Mouse (Mus musculus) heart, embryonic 13.5 days (tissue): ENCODE results near the gene Ankrd31. TPM values are rescaled to one million over a fixed set of nuclear protein-coding genes. Genes with fewer than 3 reads are reported as not detected.

ENCODE experiments used
- ATAC-seq: fragments of 200-750 bp; cut with Nextera tagmentation; 2 replicates; pipeline ENCODE4 v1.8.0; 2017; ENCODE audit warnings: moderate TSS enrichment; ENCODE audit not compliant: insufficient number of reproducible peaks, low FRiP score, low TSS enrichment; ENCODE audit errors: extremely low read depth
- H3K27ac ChIP-seq: fragments of 300-500 bp; sonication (generic); replicated peaks from 2 replicates; pipeline ENCODE4 v1.5.1; 2015; ENCODE audit warnings: moderate library complexity, mild to moderate bottlenecking, inconsistent platforms
- H3K27me3 ChIP-seq: fragments of 300-500 bp; sonication (generic); replicated peaks from 2 replicates; pipeline ENCODE4 v1.6.1; 2015; ENCODE audit warnings: mild to moderate bottlenecking, inconsistent platforms
- H3K36me3 ChIP-seq: fragments of 300-500 bp; sonication (generic); 2 replicates; pipeline ENCODE4 v1.6.1; 2015; ENCODE audit warnings: mild to moderate bottlenecking, inconsistent platforms
- H3K4me1 ChIP-seq: fragments of 300-500 bp; sonication (generic); 2 replicates; pipeline ENCODE4 v1.6.1; 2015; ENCODE audit warnings: inconsistent platforms
- H3K4me2 ChIP-seq: fragments of 300-500 bp; sonication (generic); 2 replicates; pipeline ENCODE4 v1.6.1; 2015; ENCODE audit warnings: inconsistent platforms, mild to moderate bottlenecking, moderate library complexity
- H3K4me3 ChIP-seq: fragments of 300-500 bp; sonication (generic); 2 replicates; pipeline ENCODE4 v1.5.1; 2015; ENCODE audit warnings: moderate library complexity, mild to moderate bottlenecking, inconsistent platforms
- H3K9ac ChIP-seq: fragments of 300-500 bp; sonication (generic); 2 replicates; pipeline ENCODE4 v1.6.1; 2015; ENCODE audit warnings: inconsistent platforms, mild to moderate bottlenecking, moderate library complexity
- H3K9me3 ChIP-seq: fragments of 300-500 bp; sonication (generic); 2 replicates; pipeline ENCODE4 v1.6.1; 2016; ENCODE audit warnings: inconsistent platforms
- WGBS: fragments of 180-500 bp; shearing (Covaris S2); methylation state at CpG from one replicate; pipeline ENCODE4 v1.1.7; 2015; ENCODE audit warnings: mixed read lengths; 5-methylcytosine and 5-hydroxymethylcytosine counted together
- polyA plus RNA-seq: library from polyadenylated mRNA; unstranded; fragments of >200 nt; fragmentation: Nextera tagmentation; extraction: Ambion mirVana; gene quantifications from 2 replicates; pipeline ENCODE4 v1.2.1, GENCODE M21; 2015

Gene Ankrd31
- not detected in 2 replicates for polyA plus RNA-seq

DNA sequence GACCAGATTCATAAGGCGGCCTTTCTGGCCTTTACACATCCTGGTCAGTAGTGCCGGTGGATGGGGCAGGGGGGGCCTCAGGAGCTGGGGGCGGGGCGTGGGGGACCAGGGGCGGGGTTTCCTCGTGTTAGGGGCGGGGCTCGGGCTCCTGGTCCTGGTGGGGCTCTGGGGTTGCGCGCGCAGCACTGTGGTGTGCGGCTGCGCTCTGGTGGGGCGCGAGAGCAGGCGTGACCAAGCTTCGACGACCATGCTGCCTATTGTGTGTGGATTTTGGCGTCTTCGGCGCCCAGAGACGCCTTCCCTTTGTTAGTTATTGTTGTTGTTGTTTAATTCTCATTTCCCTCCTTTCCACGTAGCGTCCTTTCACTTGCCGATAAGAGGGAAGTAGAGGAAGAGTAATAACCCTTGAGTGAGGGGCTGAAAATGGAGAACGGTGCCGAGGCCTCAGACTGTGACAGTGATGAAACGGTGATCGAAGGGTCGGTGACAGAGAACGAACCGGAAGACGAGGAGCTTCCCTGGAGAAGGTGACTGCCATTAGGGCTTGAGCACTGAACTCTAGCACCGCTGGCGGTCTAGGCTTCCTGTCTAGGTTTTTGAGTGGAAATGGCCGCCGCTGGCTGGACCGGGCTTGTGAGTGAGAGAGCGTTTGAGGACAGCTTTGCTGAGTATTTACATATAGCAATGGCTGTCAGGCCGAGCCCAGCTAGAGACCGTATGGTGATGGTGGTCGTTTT lies at the start of gene Ankrd31:
TSS of gene Ankrd31 (plus strand) at position 164 of the 737 bp plus-strand sequence.
- H3K4me1 ChIP-seq, result peaks cover 3% of the 10 kb centered on the region; the same call in 1 of the 2 replicates
- ATAC-seq, result no peak
- no peak within 1 kb of the TSS for H3K4me3 ChIP-seq
- H3K27me3 ChIP-seq, result no peaks in the 10 kb centered on the region
- no peak within 1 kb of the TSS for H3K9ac ChIP-seq
- 82% methylated on average over 42 of the region's 42 CpGs for WGBS
- no peak within 1 kb of the TSS for H3K27ac ChIP-seq
- H3K36me3 ChIP-seq, result no peaks in the 10 kb centered on the region
- H3K4me2 ChIP-seq, result no peak within 1 kb of the TSS
- no peaks in the 10 kb centered on the region for H3K9me3 ChIP-seq

DNA sequence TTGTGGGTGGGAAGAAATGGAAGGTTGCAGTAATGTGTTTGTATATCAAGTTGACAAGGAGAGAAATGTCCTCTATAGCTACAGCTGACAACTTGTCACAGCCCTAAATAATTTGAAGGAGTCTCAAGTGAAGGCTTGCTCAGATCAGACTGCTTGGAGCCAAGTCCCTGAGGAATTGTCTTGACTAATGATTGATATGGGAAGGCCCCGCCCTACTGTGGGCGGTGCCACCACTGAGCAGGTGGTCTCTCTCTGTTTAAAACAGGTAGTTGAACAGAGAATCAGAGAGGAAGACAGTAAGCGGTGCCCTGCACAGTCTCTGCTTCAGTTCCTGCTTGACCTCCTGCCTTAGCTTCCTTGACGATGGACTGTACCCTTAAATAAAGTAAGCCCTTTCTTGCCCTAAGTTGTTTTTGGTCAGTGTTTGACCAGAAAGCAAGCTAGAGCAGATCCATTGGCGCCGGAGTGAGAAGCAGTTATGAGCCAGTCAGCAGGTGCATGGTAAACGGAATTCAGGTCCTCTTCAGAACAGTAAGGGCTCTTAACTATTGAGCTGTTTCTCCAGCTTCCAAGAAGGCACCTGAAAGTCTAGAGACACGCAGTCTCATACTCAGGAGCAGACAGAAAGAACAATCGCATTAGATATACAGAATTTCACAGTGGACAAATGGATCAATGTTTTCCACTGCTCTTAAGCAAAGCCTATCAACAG lies 45.3 kb upstream of the Ankrd31 start:
- ATAC-seq, result no peak
- Histone ChIP-seq H3K27ac (no peak overlapping the region), H3K4me3 (no peak overlapping the region), H3K4me2 (no peak overlapping the region), H3K36me3 (no peaks in the 10 kb centered on the region), H3K9ac (no peak overlapping the region), H3K9me3 (no peaks in the 10 kb centered on the region), H3K4me1 (0 out of 2 replicates have a peak, but pooled peaks cover 2% of the 10 kb centered on the region), H3K27me3 (no peaks in the 10 kb centered on the region)
- 74% methylated on average over 9 of the region's 9 CpGs for WGBS

DNA sequence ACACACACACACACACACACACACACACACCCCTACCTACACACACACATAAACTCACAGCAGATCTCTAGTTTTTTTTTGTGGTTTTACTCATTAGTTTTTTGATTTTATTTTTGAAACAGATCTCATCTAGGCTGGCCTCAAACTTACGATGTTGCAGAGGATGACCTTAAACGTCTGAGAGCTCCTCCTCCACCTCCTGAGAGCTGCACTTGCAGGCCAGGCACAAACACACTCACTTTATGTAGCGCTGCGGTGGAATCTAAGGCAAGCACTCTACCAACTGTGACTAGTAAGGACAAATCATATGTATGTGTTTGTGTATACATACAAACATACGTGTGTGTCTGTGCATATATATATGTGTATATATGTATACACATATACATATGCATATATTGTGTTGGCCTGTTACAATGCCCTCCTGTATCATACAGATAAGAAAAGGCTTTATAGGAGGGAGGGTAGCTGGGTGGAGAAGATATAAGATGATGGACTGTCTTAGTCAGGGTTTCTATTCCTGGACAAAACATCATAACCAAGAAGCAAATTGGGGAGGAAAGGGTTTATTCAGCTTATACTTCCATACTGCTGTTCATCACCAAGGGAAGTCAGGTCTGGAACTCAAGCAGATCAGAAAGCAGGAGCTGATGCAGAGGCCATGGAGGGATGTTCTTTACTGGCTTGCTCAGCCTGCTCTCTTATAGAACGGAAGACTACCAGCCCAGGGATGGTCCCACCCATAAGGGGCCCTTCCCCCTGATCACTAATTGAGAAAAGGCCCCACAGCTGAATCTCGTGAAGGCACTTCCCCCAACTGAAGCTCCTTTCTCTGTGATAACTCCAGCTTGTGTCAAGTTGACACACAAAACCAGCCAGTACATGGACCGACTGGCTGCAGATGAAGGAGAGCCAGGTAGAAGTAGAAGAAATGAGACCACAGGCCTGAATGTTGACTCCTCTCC lies 38.5 kb upstream of the Ankrd31 start:
- Histone ChIP-seq H3K9me3 (no peaks in the 10 kb centered on the region), H3K4me1 (no peaks in the 10 kb centered on the region), H3K4me3 (no peak overlapping the region), H3K27ac (no peak overlapping the region), H3K27me3 (no peaks in the 10 kb centered on the region), H3K4me2 (no peak overlapping the region), H3K9ac (no peak overlapping the region), H3K36me3 (no peaks in the 10 kb centered on the region)
- WGBS, result 63% methylated on average over 8 of the region's 8 CpGs
- no peak for ATAC-seq

DNA sequence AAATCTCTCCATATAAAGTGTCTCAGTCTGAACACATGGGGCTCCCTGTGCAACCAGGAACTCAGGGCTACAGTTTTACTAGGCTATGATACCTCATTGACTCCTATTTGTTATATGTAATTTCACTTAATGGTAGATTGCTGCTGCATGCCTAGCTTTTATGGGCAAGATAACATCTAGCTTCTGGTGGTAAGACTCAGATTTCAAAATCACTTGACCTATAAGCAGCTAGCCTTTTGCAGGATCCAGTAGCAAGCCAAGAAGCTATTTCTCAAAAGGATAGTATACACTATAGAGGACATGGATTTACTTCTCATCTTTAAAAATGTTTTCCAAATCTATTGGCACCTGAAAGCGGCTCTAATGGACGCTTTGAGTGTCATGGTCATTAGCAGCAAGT lies 31.8 kb upstream of the Ankrd31 start:
- Histone ChIP-seq H3K27me3 (no peaks in the 10 kb centered on the region), H3K4me1 (no peaks in the 10 kb centered on the region), H3K9me3 (no peaks in the 10 kb centered on the region), H3K9ac (no peak overlapping the region), H3K4me2 (no peak overlapping the region), H3K36me3 (no peaks in the 10 kb centered on the region), H3K27ac (no peak overlapping the region), H3K4me3 (no peak overlapping the region)
- 76% methylated on average over 2 of the region's 2 CpGs for WGBS
- no peak for ATAC-seq

DNA sequence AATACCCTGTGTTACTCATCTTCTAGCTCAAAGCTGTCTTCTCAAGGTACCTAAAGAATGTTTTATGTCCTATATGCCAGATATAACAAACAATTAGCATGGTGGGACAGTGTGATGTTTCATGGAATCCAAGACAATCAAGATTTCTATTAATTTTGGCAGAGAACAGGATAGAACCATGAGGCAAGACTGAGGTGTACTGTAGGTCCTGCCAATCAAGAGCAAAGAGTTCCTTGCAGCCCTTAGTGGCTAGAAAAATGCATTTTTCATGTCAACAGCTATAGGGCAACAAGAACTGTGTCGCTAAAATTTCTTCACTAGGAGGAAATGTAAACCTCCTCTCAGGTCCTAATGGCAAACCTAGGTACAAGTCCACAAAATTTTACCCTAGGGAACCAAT lies 30.3 kb upstream of the Ankrd31 start:
- H3K27me3 ChIP-seq, result no peaks in the 10 kb centered on the region
- no peak overlapping the region for H3K4me3 ChIP-seq
- no peaks in the 10 kb centered on the region for H3K4me1 ChIP-seq
- no peak overlapping the region for H3K9ac ChIP-seq
- no peak for ATAC-seq
- no peaks in the 10 kb centered on the region for H3K36me3 ChIP-seq
- WGBS, result 60% methylated on average over 1 of the region's 1 CpGs
- no peak overlapping the region for H3K4me2 ChIP-seq
- no peak overlapping the region for H3K27ac ChIP-seq
- H3K9me3 ChIP-seq, result no peaks in the 10 kb centered on the region

DNA sequence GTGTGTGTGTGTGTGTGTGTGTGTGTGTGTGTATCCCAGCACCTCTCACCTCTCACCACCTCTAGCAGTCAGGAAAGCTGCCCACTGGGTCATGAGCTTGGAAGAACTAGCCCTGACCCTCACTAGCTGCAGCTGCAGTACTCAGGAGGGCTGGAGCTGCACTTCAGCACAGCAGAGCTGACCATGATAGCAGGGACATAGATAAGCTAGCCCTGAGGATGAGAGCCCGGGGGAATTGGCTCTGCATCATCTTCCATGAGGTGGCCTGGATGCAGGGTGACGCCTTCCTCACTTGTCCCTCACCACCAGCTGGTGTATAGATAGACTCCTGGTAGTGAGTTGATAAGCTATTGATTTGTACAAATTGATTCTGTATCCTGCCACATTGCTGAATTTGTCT lies 28.1 kb upstream of the Ankrd31 start:
- no peak overlapping the region for H3K4me3 ChIP-seq
- no peak overlapping the region for H3K4me2 ChIP-seq
- H3K27me3 ChIP-seq, result no peaks in the 10 kb centered on the region
- ATAC-seq, result no peak
- H3K9ac ChIP-seq, result no peak overlapping the region
- H3K27ac ChIP-seq, result no peak overlapping the region
- WGBS, result 41% methylated on average over 2 of the region's 2 CpGs
- H3K9me3 ChIP-seq, result no peaks in the 10 kb centered on the region
- H3K36me3 ChIP-seq, result no peaks in the 10 kb centered on the region
- no peaks in the 10 kb centered on the region for H3K4me1 ChIP-seq

DNA sequence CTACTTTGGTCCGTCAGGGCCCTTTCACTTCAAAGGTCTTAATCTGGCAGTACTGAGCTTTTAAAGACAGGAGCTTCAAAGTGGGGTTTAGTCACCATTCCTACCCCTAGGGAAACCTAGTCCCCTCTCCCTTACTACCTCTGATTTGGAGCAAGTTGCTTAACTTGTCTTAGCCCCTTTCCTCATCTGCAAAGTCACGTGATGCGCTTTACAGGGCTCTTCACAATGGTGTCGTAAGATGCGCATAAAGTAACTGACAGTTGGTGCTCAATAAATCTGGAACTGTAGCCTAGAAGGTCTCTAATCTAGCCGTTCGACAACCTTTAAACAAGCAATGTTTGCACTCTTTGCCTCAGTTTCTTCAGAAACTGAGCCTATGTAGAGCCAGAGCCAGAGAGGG lies 19.8 kb upstream of the Ankrd31 start:
- Histone ChIP-seq H3K27me3 (no peaks in the 10 kb centered on the region), H3K4me3 (no peak overlapping the region), H3K36me3 (no peaks in the 10 kb centered on the region), H3K4me1 (no peaks in the 10 kb centered on the region), H3K27ac (no peak overlapping the region), H3K9me3 (no peaks in the 10 kb centered on the region), H3K4me2 (no peak overlapping the region), H3K9ac (no peak overlapping the region)
- ATAC-seq, result no peak
- 76% methylated on average over 7 of the region's 7 CpGs for WGBS

DNA sequence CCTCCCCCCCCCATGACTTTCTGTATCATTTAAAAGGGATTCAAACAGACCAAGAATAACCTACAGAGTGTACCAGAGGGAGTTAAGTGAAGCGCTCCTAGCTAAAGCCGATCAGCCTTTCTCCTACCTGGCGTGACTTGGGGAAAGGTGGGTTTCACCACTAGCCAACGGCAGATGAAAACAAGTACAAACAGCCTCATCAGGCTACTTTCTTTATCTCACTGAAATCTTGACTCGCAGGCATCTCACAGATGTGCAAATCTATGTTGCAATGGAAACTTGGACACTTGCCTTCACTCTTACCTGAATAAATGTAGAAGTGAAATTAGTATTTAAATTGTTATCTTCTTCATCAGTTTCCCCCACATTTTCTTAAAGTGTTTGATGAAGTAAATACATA lies 18.9 kb upstream of the Ankrd31 start:
- Histone ChIP-seq H3K36me3 (no peaks in the 10 kb centered on the region), H3K4me2 (no peak overlapping the region), H3K4me3 (no peak overlapping the region), H3K27ac (no peak overlapping the region), H3K9me3 (no peaks in the 10 kb centered on the region), H3K27me3 (no peaks in the 10 kb centered on the region), H3K4me1 (no peaks in the 10 kb centered on the region), H3K9ac (no peak overlapping the region)
- WGBS, result 83% methylated on average over 5 of the region's 5 CpGs
- no peak for ATAC-seq

DNA sequence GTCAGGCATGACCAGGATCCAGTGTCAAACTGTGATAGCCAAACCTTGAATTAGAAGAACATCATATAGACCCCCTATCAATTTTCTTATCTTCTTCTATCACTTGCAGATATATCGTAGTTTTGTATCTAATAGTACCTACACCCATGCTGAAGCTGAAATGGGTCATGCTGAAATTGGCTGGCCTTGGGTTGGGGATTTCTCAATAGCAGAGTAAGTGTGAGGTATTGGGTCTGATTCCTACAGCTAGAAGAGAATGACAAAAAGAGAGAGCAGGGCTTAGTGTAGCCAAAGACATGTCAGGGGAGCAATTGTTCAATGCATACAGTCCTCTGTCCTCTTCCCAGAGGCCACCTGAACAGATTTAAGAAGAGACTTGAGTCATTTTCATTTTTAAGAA lies 18.0 kb upstream of the Ankrd31 start:
- H3K27ac ChIP-seq, result no peak overlapping the region
- H3K4me1 ChIP-seq, result no peaks in the 10 kb centered on the region
- ATAC-seq, result no peak
- no peaks in the 10 kb centered on the region for H3K36me3 ChIP-seq
- H3K9ac ChIP-seq, result no peak overlapping the region
- H3K27me3 ChIP-seq, result no peaks in the 10 kb centered on the region
- H3K4me2 ChIP-seq, result no peak overlapping the region
- H3K9me3 ChIP-seq, result no peaks in the 10 kb centered on the region
- no peak overlapping the region for H3K4me3 ChIP-seq
- WGBS, result 82% methylated on average over 1 of the region's 1 CpGs

DNA sequence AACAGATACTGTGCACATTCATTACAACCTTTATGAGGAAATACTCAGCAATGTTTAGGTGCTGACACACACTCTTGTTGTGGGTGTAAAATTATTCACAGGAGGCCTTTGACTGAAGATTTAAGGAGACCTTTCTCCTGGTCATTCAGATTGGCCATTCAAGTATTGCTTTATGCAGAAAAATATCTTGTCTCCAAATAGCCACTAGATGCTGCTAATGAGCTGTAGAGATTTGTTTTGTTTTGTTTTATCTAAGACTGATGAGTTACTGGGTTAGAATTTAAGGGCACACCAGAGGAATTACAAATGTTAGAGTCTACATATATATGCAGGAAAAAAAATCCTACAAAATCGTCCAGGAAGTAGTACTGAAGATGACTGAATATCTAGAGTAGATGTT lies 12.9 kb upstream of the Ankrd31 start:
- H3K4me3 ChIP-seq, result no peak overlapping the region
- H3K36me3 ChIP-seq, result no peaks in the 10 kb centered on the region
- H3K4me1 ChIP-seq, result no peaks in the 10 kb centered on the region
- H3K9ac ChIP-seq, result no peak overlapping the region
- WGBS, result 16% methylated on average over 1 of the region's 1 CpGs
- H3K4me2 ChIP-seq, result no peak overlapping the region
- H3K27ac ChIP-seq, result no peak overlapping the region
- no peaks in the 10 kb centered on the region for H3K27me3 ChIP-seq
- ATAC-seq, result no peak
- H3K9me3 ChIP-seq, result no peaks in the 10 kb centered on the region

DNA sequence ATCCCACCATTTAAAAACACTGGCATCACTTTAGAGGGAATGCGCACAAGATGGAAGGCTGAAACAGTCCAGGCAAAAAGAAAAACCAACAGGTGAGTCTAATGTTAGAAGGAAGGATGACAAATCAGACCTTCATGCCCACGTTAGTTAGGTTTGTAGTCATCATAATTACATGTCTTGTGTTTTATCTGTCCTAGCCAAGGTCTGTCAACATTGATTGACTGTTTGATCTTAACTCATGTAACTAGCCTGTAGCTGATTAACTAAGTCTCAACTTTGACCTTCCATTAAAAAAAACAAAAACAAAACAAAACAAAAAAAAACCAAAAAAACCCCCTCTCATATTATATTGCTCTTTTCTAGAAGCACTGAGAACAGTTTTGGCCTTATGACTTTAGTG lies 7.9 kb upstream of the Ankrd31 start:
- 76% methylated on average over 2 of the region's 2 CpGs for WGBS
- Histone ChIP-seq H3K4me1 (no peaks in the 10 kb centered on the region), H3K4me3 (no peak overlapping the region), H3K4me2 (no peak overlapping the region), H3K9ac (no peak overlapping the region), H3K27me3 (no peaks in the 10 kb centered on the region), H3K27ac (no peak overlapping the region), H3K9me3 (no peaks in the 10 kb centered on the region), H3K36me3 (no peaks in the 10 kb centered on the region)
- ATAC-seq, result no peak
